8 mouse cellular contexts compared by ENCODE assay signal in the genomic region with DNA sequence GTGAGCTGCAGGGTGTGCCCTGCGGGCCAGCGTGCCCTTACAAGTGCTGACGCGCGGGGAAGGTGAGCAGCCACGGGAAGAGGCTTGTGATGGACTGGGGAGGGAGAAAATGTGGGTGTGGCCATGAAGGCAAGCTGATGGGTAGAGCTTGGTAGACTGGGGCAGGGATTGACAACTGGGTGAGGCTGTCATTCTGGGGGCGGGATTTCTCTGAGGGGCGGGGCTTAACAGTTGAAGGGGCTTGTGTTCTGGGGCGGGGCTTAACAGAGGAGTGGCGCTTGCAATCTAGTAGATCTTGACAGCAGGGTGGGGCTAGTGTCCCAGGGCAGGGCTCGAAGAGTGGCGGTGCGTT. TPM values are rescaled to one million over a fixed set of nuclear protein-coding genes. Genes with fewer than 3 reads are reported as not detected.
DNase-seq lines count a peak whose midpoint lies in the region; ATAC-seq and TF ChIP-seq lines count a peak whose summit lies in the region.

No protein-coding gene starts in this region.

- no peaks in the 10 kb centered on the region for H3K36me3 ChIP-seq in heart, embryonic 15.5 days
- H3K36me3 ChIP-seq in G1E (replicated peaks): no peaks in the 10 kb centered on the region
- H3K36me3 ChIP-seq in limb, embryonic 11.5 days (ENCODE audit: control insufficient read depth, insufficient read depth, low read length): no peaks in the 10 kb centered on the region
- H3K36me3 ChIP-seq in midbrain, embryonic 15.5 days (replicated peaks): no peaks in the 10 kb centered on the region

- peaks cover 27% of the 10 kb centered on the region; the same call in 1 of the 2 replicates for H3K27me3 ChIP-seq in heart, embryonic 15.5 days
- peaks cover 57% of the 10 kb centered on the region for H3K27me3 ChIP-seq in G1E (ENCODE audit: insufficient read depth, low read length)
- H3K27me3 ChIP-seq in limb, embryonic 11.5 days (ENCODE audit: control insufficient read depth, insufficient read depth, low read length): peaks cover 37% of the 10 kb centered on the region
- peaks cover 44% of the 10 kb centered on the region for H3K27me3 ChIP-seq in midbrain, embryonic 15.5 days (replicated peaks)

- H3K4me2 ChIP-seq in heart, embryonic 15.5 days: peak overlapping the region; percentile 84
- peak overlapping the region; percentile 50 for H3K4me2 ChIP-seq in limb, embryonic 11.5 days (ENCODE audit: low read depth, severe bottlenecking)
- H3K4me2 ChIP-seq in midbrain, embryonic 15.5 days: peak overlapping the region; percentile 63

- TF ChIP-seq CTCF in G1E (IDR thresholded peaks at IDR 0.05; ENCODE audit: low read depth, low read length): no peak

- H3K9me3 ChIP-seq in heart, embryonic 15.5 days (replicated peaks): no peaks in the 10 kb centered on the region
- 0 out of 2 replicates have a peak, but pooled peaks cover 2% of the 10 kb centered on the region for H3K9me3 ChIP-seq in G1E (replicated peaks)
- H3K9me3 ChIP-seq in limb, embryonic 11.5 days (ENCODE audit: control insufficient read depth, low read length): no peaks in the 10 kb centered on the region
- H3K9me3 ChIP-seq in midbrain, embryonic 15.5 days: no peaks in the 10 kb centered on the region

- peaks cover 44% of the 10 kb centered on the region for H3K4me1 ChIP-seq in heart, embryonic 15.5 days (replicated peaks)
- H3K4me1 ChIP-seq in G1E (ENCODE audit: insufficient read depth, low read depth, low read length): peaks cover 23% of the 10 kb centered on the region
- H3K4me1 ChIP-seq in limb, embryonic 11.5 days (ENCODE audit: control insufficient read depth, insufficient read depth, low read length): peaks cover 10% of the 10 kb centered on the region
- peaks cover 20% of the 10 kb centered on the region for H3K4me1 ChIP-seq in midbrain, embryonic 15.5 days

- intact Hi-C loops in heart, postnatal 14 days (cut with DNase I): loop anchor here (5.0 kb wide), 1 partner anchor 37 kb away; no protein-coding TSS in a partner anchor

- no peak for DNase-seq in heart, postnatal 14 days
- DNase-seq in G1E (ENCODE audit: low spot score): peak; percentile 70
- no peak for DNase-seq in limb, embryonic 11.5 days (ENCODE audit: low spot score)
- DNase-seq in urinary bladder, postnatal 25 days (ENCODE audit: low spot score): no peak
- DNase-seq in cerebellum, adult 9-10 months: no peak

- H3K4me3 ChIP-seq in heart, embryonic 15.5 days: peak overlapping the region; percentile 52
- peak overlapping the region; percentile 70 for H3K4me3 ChIP-seq in G1E (ENCODE audit: low read depth, low read length)
- H3K4me3 ChIP-seq in limb, embryonic 11.5 days (ENCODE audit: low read depth, low read length): peak overlapping the region; percentile 29
- H3K4me3 ChIP-seq in midbrain, embryonic 15.5 days: peak overlapping the region; percentile 37

- H3K9ac ChIP-seq in heart, embryonic 15.5 days: peak overlapping the region; percentile 47; the same call in 1 of the 2 replicates
- no peak overlapping the region for H3K9ac ChIP-seq in limb, embryonic 11.5 days (ENCODE audit: low read length)
- peak overlapping the region; percentile 2; the same call in 1 of the 2 replicates for H3K9ac ChIP-seq in midbrain, embryonic 15.5 days

- peak; percentile 53 for ATAC-seq in heart, embryonic 15.5 days (replicated peaks; ENCODE audit: insufficient number of reproducible peaks, insufficient read depth, low FRiP score, low read depth)
- ATAC-seq in G1E (ENCODE audit: extremely low read depth, insufficient number of reproducible peaks, low FRiP score, poor library complexity, severe bottlenecking): no peak
- peak; percentile 48; the same call in 1 of the 2 replicates for ATAC-seq in erythroblast, adult 5-6 weeks (replicated peaks; ENCODE audit: low FRiP score, poor library complexity, severe bottlenecking)
- ATAC-seq in limb, embryonic 11.5 days (ENCODE audit: insufficient number of reproducible peaks, low FRiP score, low TSS enrichment, low read depth): no peak
- ATAC-seq in midbrain, embryonic 15.5 days (replicated peaks): no peak; the same call in 1 of the 2 replicates

- no peak overlapping the region for H3K27ac ChIP-seq in heart, embryonic 15.5 days
- no peak overlapping the region for H3K27ac ChIP-seq in limb, embryonic 11.5 days (replicated peaks; ENCODE audit: low read depth, low read length)
- peak overlapping the region; percentile 9 for H3K27ac ChIP-seq in midbrain, embryonic 15.5 days

- 2% methylated on average over 13 of the region's 13 CpGs for WGBS in heart, embryonic 15.5 days
- 2% methylated on average over 13 of the region's 13 CpGs for whole genome bisulfite sequencing in limb, embryonic 11.5 days
- WGBS in midbrain, embryonic 15.5 days: under 1% methylated on average over 13 of the region's 13 CpGs

RNA-seq across cellular contexts. Expression of a gene that starts 3.6 kb away (rescaled TPM):
- 29.0 and 30.9 TPM in 2 replicates for polyA plus RNA-seq in heart, embryonic 15.5 days (2015; fragmentation: Nextera tagmentation; extraction: Ambion mirVana)
- total RNA-seq in heart, postnatal 14 days (2021): 1 to 10 TPM; 2.8 to 3.4 TPM
- total RNA-seq in G1E (2014; fragmentation: Nextera tagmentation) (not detected in 2 replicates), G1E (2017) (0.12 and 0.22 TPM in 2 replicates)
- polyA plus RNA-seq in G1E (2012): 0.05 TPM in 1 of 2 replicates, not detected in the other
- total RNA-seq in erythroblast, adult 5-6 weeks (2015; ENCODE audit: low replicate concordance): 1.7 and 5.8 TPM in 2 replicates
- total RNA-seq in erythroblast, adult 5-6 weeks (2017; ENCODE audit: low replicate concordance): not detected in 2 replicates
- 1.8 and 1.9 TPM in 2 replicates for polyA plus RNA-seq in limb, embryonic 11.5 days (2014; fragmentation: Nextera tagmentation; extraction: Ambion mirVana)
- 1.9 and 2.0 TPM in 2 replicates for polyA plus RNA-seq in midbrain, embryonic 15.5 days (2015; fragmentation: Nextera tagmentation; extraction: Ambion mirVana)

RNA-seq across cellular contexts. Expression of a gene that starts 10.1 kb away (rescaled TPM):
- polyA plus RNA-seq in heart, embryonic 15.5 days (2015; fragmentation: Nextera tagmentation; extraction: Ambion mirVana): 0.49 and 5.1 TPM in 2 replicates
- total RNA-seq in heart, postnatal 14 days (2021): under 1 TPM in 1 of 2 experiments, not detected in 1; 0.51 TPM
- not detected in 2 replicates for total RNA-seq in G1E (2014; fragmentation: Nextera tagmentation)
- total RNA-seq in G1E (2017): 0.05 TPM in 1 of 2 replicates, not detected in the other
- polyA plus RNA-seq in G1E (2012): not detected in 2 replicates
- total RNA-seq in erythroblast, adult 5-6 weeks (2015; ENCODE audit: low replicate concordance): 30.5 and 45.0 TPM in 2 replicates
- 6.8 and 14.3 TPM in 2 replicates for total RNA-seq in erythroblast, adult 5-6 weeks (2017; ENCODE audit: low replicate concordance)
- polyA plus RNA-seq in limb, embryonic 11.5 days (2014; fragmentation: Nextera tagmentation; extraction: Ambion mirVana): not detected in 2 replicates
- 0.17 TPM in 1 of 2 replicates, not detected in the other for polyA plus RNA-seq in midbrain, embryonic 15.5 days (2015; fragmentation: Nextera tagmentation; extraction: Ambion mirVana)

RNA-seq across cellular contexts. Expression of a gene that starts 12.7 kb away (rescaled TPM):
- polyA plus RNA-seq in heart, embryonic 15.5 days (2015; fragmentation: Nextera tagmentation; extraction: Ambion mirVana): 57.8 and 73.1 TPM in 2 replicates
- total RNA-seq in heart, postnatal 14 days (2021): 10 to 100 TPM; 71.8 to 86.5 TPM
- not detected in 2 replicates for total RNA-seq in G1E (2014; fragmentation: Nextera tagmentation)
- 0.11 and 0.17 TPM in 2 replicates for total RNA-seq in G1E (2017)
- polyA plus RNA-seq in G1E (2012): 0.42 and 0.44 TPM in 2 replicates
- total RNA-seq in erythroblast, adult 5-6 weeks (2015; ENCODE audit: low replicate concordance): 9.4 and 12.5 TPM in 2 replicates
- 4.5 and 10.0 TPM in 2 replicates for total RNA-seq in erythroblast, adult 5-6 weeks (2017; ENCODE audit: low replicate concordance)
- polyA plus RNA-seq in limb, embryonic 11.5 days (2014; fragmentation: Nextera tagmentation; extraction: Ambion mirVana): 108 and 109 TPM in 2 replicates
- 337 and 348 TPM in 2 replicates for polyA plus RNA-seq in midbrain, embryonic 15.5 days (2015; fragmentation: Nextera tagmentation; extraction: Ambion mirVana)

RNA-seq across cellular contexts. Expression of a gene that starts 13.9 kb away (rescaled TPM):
- polyA plus RNA-seq in heart, embryonic 15.5 days (2015; fragmentation: Nextera tagmentation; extraction: Ambion mirVana): 54.0 and 65.5 TPM in 2 replicates
- 10 to 100 TPM; 25.9 to 26.7 TPM for total RNA-seq in heart, postnatal 14 days (2021)
- total RNA-seq in G1E (2014; fragmentation: Nextera tagmentation) (109 and 129 TPM in 2 replicates), G1E (2017) (23.5 and 25.2 TPM in 2 replicates)
- 353 and 382 TPM in 2 replicates for polyA plus RNA-seq in G1E (2012)
- 11.3 and 12.1 TPM in 2 replicates for total RNA-seq in erythroblast, adult 5-6 weeks (2015; ENCODE audit: low replicate concordance)
- total RNA-seq in erythroblast, adult 5-6 weeks (2017; ENCODE audit: low replicate concordance): 2.6 and 10.7 TPM in 2 replicates
- polyA plus RNA-seq in limb, embryonic 11.5 days (2014; fragmentation: Nextera tagmentation; extraction: Ambion mirVana): 112 and 118 TPM in 2 replicates
- polyA plus RNA-seq in midbrain, embryonic 15.5 days (2015; fragmentation: Nextera tagmentation; extraction: Ambion mirVana): 109 and 117 TPM in 2 replicates

RNA-seq across cellular contexts. Expression of a gene that starts 25.8 kb away (rescaled TPM):
- polyA plus RNA-seq in heart, embryonic 15.5 days (2015; fragmentation: Nextera tagmentation; extraction: Ambion mirVana): 0.06 and 0.16 TPM in 2 replicates
- not detected for total RNA-seq in heart, postnatal 14 days (2021)
- total RNA-seq in G1E (2014; fragmentation: Nextera tagmentation) (not detected in 2 replicates), G1E (2017) (0.44 TPM in 1 of 2 replicates, not detected in the other)
- polyA plus RNA-seq in G1E (2012): not detected in 2 replicates
- not detected in 2 replicates for total RNA-seq in erythroblast, adult 5-6 weeks (2015; ENCODE audit: low replicate concordance)
- 0.26 TPM in 1 of 2 replicates, not detected in the other for total RNA-seq in erythroblast, adult 5-6 weeks (2017; ENCODE audit: low replicate concordance)
- polyA plus RNA-seq in limb, embryonic 11.5 days (2014; fragmentation: Nextera tagmentation; extraction: Ambion mirVana): 0.17 and 0.33 TPM in 2 replicates
- 1.4 and 1.6 TPM in 2 replicates for polyA plus RNA-seq in midbrain, embryonic 15.5 days (2015; fragmentation: Nextera tagmentation; extraction: Ambion mirVana)

Comparison
In these comparisons a context has a peak if more than half of its experiments do, and no peak if none do; other contexts are left out.
1. ATAC-seq: peak in heart, embryonic 15.5 days (single experiment) and erythroblast, adult 5-6 weeks (single experiment); none in G1E (single experiment), limb, embryonic 11.5 days (single experiment) and midbrain, embryonic 15.5 days (single experiment).
2. RNA of a gene that starts 12.7 kb away (polyA plus RNA-seq): 337 to 348 TPM in midbrain, embryonic 15.5 days, 108 to 109 TPM in limb, embryonic 11.5 days and 57.8 to 73.1 TPM in heart, embryonic 15.5 days; 0.42 to 0.44 TPM in G1E; every median in the first group is over 10 times any median in the second.
3. Peak in every context shown above with its lines, with median percentiles within 50 percentile points of each other: H3K4me2 ChIP-seq and H3K4me3 ChIP-seq.